Mouse (Mus musculus) bone marrow macrophage, adult 2 months (primary cell): ENCODE measurements at regions not wholly inside any gene's neighbourhood (a gene's known extent, or its start where the extent isn't known, plus 50 kb on each side); places are given as distances from the start of the nearest gene placed in this dataset.

ENCODE experiments used
- H3K27ac ChIP-seq: 2 replicates; pipeline ENCODE4 v1.5.1; 2012; ENCODE audit warnings: low read depth, low read length; ENCODE audit not compliant: insufficient read depth
- H3K4me1 ChIP-seq: 2 replicates; pipeline ENCODE4 v1.6.1; 2012; ENCODE audit warnings: low read length; ENCODE audit not compliant: control insufficient read depth, insufficient read depth
- H3K4me3 ChIP-seq: 2 replicates; pipeline ENCODE4 v1.5.1; 2012; ENCODE audit warnings: mild to moderate bottlenecking, low read length, moderate library complexity; ENCODE audit not compliant: insufficient read depth
- CTCF ChIP-seq: IDR thresholded peaks from 2 replicates; pipeline ENCODE4 v1.5.1; 2012; ENCODE audit warnings: low read depth, mild to moderate bottlenecking, low read length, moderate library complexity
- POLR2A ChIP-seq: IDR thresholded peaks from 2 replicates; pipeline ENCODE4 v1.6.1; 2012; ENCODE audit warnings: mild to moderate bottlenecking, low read depth, low read length, borderline replicate concordance

DNA sequence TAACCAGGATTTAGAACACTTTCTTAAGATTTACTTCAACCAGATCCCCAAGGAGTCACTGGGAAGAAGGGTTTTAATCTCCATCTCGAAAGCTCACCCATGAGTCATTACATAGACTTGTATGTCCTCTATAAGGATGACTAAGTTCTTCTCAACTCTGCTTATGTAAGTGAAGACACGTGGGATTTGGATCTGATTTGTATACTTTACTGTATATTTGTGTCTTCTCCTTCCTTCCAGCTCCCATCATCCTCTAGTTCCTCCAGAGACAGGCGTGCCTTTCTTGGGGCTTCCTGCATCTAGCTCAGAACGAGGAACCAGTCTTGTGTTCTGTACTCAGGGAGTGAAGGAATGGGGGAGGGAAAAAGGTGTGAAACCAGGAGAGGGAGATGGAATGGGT is 127.5 kb upstream of the Rnaseh2b start:
- Histone ChIP-seq H3K4me3 (no peak overlapping the region), H3K27ac (no peak overlapping the region), H3K4me1 (peaks cover 16% of the 10 kb centered on the region)
- no peak for TF ChIP-seq CTCF
- no peak for TF ChIP-seq POLR2A

DNA sequence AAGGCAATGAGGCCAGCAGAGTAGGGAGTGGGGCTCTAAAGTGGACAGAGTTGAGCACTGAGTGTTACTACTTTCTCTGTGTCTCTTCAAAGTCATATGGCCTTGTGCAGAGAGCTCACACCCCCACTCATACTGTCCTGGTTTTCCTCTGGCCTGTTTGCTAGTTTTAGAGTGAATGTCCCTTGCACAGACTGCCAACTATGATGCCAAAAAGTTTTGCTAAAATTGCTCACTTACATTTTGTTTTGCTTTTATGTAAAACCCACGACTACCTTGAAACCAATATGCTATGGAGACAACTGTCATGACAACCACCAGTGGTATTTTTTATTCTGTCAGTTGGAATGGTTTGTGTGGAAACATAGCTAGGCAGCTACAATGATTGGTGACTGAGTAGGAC is 126.4 kb upstream of the Rnaseh2b start:
- no peak overlapping the region for H3K27ac ChIP-seq
- no peak overlapping the region for H3K4me3 ChIP-seq
- H3K4me1 ChIP-seq = peaks cover 16% of the 10 kb centered on the region
- TF ChIP-seq POLR2A (no peak), CTCF (no peak)

DNA sequence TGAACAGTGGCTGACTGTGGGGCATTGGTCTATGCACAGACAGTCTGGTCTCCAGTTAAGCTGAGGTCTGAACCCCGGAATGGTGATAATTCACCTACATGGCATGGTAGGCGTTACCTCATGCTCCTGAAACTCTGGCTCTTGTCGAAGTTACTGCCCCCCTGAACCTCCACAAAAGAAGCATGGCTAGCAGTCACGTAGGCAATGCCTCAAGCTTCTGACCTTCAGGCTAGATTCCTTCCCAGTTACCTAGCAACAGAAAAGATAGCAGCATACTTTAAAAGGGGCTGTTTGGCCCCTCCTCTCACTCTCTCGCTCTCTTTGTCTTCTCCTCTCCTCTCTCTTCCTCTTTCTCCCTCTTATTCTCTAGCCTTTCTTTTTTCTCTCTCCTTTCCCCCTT is 125.8 kb upstream of the Rnaseh2b start:
- Histone ChIP-seq H3K4me3 (no peak overlapping the region), H3K27ac (no peak overlapping the region), H3K4me1 (peaks cover 16% of the 10 kb centered on the region)
- no peak for TF ChIP-seq CTCF
- no peak for TF ChIP-seq POLR2A

DNA sequence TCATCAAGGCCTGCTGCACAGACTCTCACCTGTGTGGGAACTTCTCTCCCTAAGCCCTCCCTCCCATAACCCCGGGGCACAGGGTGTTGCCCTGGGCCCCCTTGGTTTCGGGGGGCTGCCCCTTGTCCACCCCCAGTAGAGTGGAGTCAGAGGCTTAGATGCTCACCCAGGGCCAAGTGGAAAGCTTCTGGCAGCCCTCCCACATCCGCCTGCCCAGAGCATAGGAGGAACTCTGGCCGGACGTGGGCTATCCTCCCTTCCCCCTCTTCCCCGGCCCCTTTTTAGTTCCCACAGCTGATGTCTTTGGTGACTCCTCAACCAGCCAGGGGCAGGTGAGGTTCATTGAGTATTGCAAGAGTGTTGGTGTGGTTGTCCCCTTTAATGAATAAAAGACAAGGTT is 125.3 kb upstream of the Rnaseh2b start:
- Histone ChIP-seq H3K4me1 (peaks cover 15% of the 10 kb centered on the region), H3K4me3 (no peak overlapping the region), H3K27ac (no peak overlapping the region)
- TF ChIP-seq POLR2A = no peak
- TF ChIP-seq CTCF = no peak

DNA sequence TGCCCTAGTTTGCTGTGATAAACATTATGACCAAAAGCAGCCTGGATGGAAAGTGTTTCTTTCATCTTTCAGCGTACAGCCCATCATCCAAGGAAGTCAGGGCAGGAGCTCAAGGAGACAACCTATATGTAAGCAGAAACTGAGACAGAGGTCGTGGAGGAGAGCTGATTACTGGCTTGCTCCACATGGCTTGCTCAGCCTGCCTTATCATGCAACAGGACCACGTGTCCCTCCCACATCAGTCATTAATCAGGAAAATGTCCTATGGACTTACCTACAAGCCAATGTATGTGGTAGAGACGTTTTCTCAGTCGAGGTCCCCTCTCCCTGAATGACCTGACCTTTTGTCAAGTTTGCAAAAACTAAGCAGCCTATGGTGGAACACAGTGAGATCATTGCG is 123.7 kb upstream of the Rnaseh2b start:
- no peak overlapping the region for H3K4me3 ChIP-seq
- TF ChIP-seq CTCF = no peak
- no peak for TF ChIP-seq POLR2A

DNA sequence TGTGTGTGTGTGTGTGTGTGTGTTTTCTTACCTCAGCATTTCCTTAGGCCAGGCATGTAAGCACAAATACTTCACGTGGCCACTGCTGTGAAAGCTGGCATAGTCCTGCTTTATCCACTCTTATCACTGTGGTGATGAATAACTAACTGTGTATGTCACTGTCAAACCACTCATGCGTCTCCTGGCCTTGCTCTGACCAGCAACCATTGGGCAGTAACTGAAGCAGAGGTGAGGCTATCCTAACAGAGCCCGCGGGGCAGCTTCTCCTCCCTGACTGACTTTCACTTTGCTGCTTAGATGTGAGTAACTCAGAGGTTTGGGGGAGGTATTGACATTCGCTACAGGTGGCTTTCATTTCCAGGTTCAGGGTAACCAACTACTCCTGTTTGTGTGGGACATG is 122.0 kb upstream of the Rnaseh2b start:
- Histone ChIP-seq H3K27ac (no peak overlapping the region), H3K4me1 (peaks cover 8% of the 10 kb centered on the region), H3K4me3 (no peak overlapping the region)
- no peak for TF ChIP-seq CTCF
- TF ChIP-seq POLR2A = no peak

More for the DNA sequence above, 123.7 kb upstream of the Rnaseh2b start:
- Histone ChIP-seq H3K4me1 (peaks cover 5% of the 10 kb centered on the region), H3K27ac (no peak overlapping the region)

DNA sequence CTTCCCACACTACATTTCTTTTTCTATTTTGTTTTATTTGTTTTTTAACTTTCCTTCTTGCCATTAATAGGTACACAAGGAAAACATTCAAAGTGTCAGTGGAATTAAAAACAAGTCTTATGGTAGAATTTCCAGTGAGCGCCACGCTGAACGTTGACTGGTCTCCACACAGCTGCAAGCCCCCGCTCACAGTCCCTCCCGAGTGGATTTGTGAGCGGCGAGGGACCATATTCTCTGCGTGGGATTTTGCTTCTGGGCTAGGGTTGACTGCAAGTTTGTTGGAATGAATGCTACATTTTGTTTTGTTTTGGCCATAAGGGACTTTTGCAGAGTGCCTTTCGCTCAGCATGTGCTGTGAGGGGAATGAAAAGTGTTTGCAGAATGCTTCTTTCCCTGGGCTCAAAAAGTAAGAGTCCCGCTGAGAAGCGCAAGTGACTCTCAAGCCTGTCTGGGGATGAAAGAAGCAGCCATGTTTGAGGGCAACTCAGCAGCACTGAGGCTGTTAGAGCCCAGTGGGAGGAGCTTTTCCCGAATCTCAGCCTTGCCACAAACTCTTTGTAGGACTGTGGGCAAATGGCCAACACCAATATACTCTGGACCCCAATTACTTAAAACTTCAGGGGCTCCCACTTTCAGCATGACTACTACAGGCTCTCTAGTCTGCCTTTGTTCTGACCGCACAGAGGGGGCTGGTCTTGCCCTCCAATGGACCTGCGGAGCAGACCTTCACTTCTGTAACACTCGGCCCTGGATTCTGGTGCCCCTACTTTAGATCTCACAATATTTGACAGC is 120.9 kb upstream of the Rnaseh2b start:
- Histone ChIP-seq H3K4me1 (peaks cover 8% of the 10 kb centered on the region), H3K4me3 (no peak overlapping the region), H3K27ac (no peak overlapping the region)
- TF ChIP-seq CTCF = no peak
- no peak for TF ChIP-seq POLR2A

DNA sequence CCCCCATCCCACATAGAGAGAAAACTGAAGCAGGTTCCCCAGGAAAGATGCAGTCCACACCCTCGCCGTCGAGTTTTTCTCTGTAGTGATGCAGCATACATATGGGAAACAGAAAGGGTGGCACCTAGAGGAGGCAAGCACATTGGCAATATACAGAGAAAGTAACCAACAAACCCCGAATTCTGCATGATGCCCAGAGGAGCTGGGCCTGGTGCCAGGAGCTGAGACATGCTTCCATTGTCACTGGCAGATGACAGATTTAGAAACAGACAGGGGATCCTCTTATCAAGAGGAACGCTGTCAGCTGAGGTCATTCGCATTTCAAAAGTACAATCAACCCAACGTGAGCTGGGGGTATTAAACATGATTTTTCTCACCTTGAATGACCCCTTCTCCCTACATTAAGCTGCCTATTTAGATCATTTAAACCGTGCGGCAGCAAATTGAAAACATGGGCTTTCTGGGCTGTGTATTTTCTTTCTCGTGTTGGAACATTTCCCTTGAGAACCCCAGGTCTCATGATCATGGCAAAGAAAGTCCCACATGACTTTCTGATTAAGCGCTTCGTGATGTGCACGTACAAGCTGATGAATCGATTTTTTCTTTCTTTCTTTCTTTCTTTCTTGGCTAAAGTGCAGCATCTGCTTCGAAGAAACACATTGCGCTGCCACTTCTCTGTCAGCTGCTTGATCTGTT is 118.4 kb upstream of the Rnaseh2b start:
- H3K27ac ChIP-seq = no peak overlapping the region
- H3K4me3 ChIP-seq = no peak overlapping the region
- TF ChIP-seq POLR2A = no peak
- no peak for TF ChIP-seq CTCF
- peaks cover 8% of the 10 kb centered on the region for H3K4me1 ChIP-seq

- Histone ChIP-seq H3K4me3 (no peak overlapping the region), H3K4me1 (peaks cover 8% of the 10 kb centered on the region), H3K27ac (no peak overlapping the region)
- TF ChIP-seq POLR2A (no peak), CTCF (no peak)
Observed at GRCm38 (mm10) chr14:62175384-62176048, 116.9 kb upstream of the Rnaseh2b start.

GRCm38 (mm10) chr14:62177509-62177908 is 114.9 kb upstream of the Rnaseh2b start:
- TF ChIP-seq CTCF = no peak
- no peak for TF ChIP-seq POLR2A
- Histone ChIP-seq H3K27ac (no peak overlapping the region), H3K4me3 (no peak overlapping the region), H3K4me1 (peaks cover 8% of the 10 kb centered on the region)
